Mouse (Mus musculus) hindlimb bud, embryonic 11.5 days (tissue): Measurements from ENCODE around the gene 4921524J17Rik.

ENCODE experiments used
- DNase-seq: peaks from one replicate; pipeline ENCODE4 v3.0.0-alpha.2; 2012; ENCODE audit warnings: low read depth, low spot score; ENCODE audit errors: extremely low spot score

Gene 4921524J17Rik

GRCm38 (mm10) chr8:85444092-85444491, 11.5 kb upstream of the 4921524J17Rik start:
- DNase-seq, result no peak

- DNase-seq, result no peak
These were observed 8.9 kb upstream of the 4921524J17Rik start for GRCm38 (mm10) chr8:85441564-85441963.

GRCm38 (mm10) chr8:85435736-85436135, 3.1 kb upstream of the 4921524J17Rik start:
- DNase-seq, result no peak

GRCm38 (mm10) chr8:85434817-85435216, 2.2 kb upstream of the 4921524J17Rik start:
- no peak for DNase-seq

- DNase-seq, result no peak
These were observed 372 bp upstream of the 4921524J17Rik start for GRCm38 (mm10) chr8:85433017-85433393.

- no peak for DNase-seq
These were observed 1.1 kb downstream of the 4921524J17Rik start for GRCm38 (mm10) chr8:85431281-85432167.

GRCm38 (mm10) chr8:85430801-85431200, 1.8 kb downstream of the 4921524J17Rik start:
- no peak for DNase-seq

GRCm38 (mm10) chr8:85429219-85429618, 3.4 kb downstream of the 4921524J17Rik start:
- no peak for DNase-seq

- no peak for DNase-seq
These were observed 5.6 kb downstream of the 4921524J17Rik start for GRCm38 (mm10) chr8:85427026-85427425.

- DNase-seq, result no peak
These were observed 11.3 kb downstream of the 4921524J17Rik start for GRCm38 (mm10) chr8:85421329-85421728.

GRCm38 (mm10) chr8:85408526-85408925, 24.1 kb downstream of the 4921524J17Rik start:
- DNase-seq, result no peak

GRCm38 (mm10) chr8:85408053-85408505, 24.6 kb downstream of the 4921524J17Rik start:
- no peak for DNase-seq

- no peak for DNase-seq
These were observed 26.7 kb downstream of the 4921524J17Rik start for GRCm38 (mm10) chr8:85405961-85406360.

GRCm38 (mm10) chr8:85405418-85405817, 27.2 kb downstream of the 4921524J17Rik start:
- DNase-seq, result no peak

GRCm38 (mm10) chr8:85398548-85398947, 34.1 kb downstream of the 4921524J17Rik start:
- no peak for DNase-seq

GRCm38 (mm10) chr8:85397508-85397907, 35.1 kb downstream of the 4921524J17Rik start:
- no peak for DNase-seq

- DNase-seq, result no peak
These were observed 36.1 kb downstream of the 4921524J17Rik start for GRCm38 (mm10) chr8:85396432-85397079.

GRCm38 (mm10) chr8:85395681-85396431, 36.8 kb downstream of the 4921524J17Rik start:
- DNase-seq, result no peak

- DNase-seq, result no peak
These were observed 37.6 kb downstream of the 4921524J17Rik start for GRCm38 (mm10) chr8:85395017-85395416.

- no peak for DNase-seq
These were observed 39.4 kb downstream of the 4921524J17Rik start for GRCm38 (mm10) chr8:85393199-85393598.

- DNase-seq, result no peak
These were observed 41.2 kb downstream of the 4921524J17Rik start for GRCm38 (mm10) chr8:85391438-85391837.
